Mouse (Mus musculus) macrophage (primary cell): ENCODE measurements at regions not wholly inside any gene's neighbourhood (a gene's known extent, or its start where the extent isn't known, plus 50 kb on each side); places are given as distances from the start of the nearest gene placed in this dataset.
A peak's percentile ranks its signal among the peaks of the same experiment; 100 is the strongest.

Experiments used
- H3K27ac ChIP-seq: fragments of 350-480 bp; formaldehyde crosslinking; 2 replicates; pipeline ENCODE4 v1.9.0; 2021
- H3K36me3 ChIP-seq: fragments of 350-480 bp; formaldehyde crosslinking; 2 replicates; pipeline ENCODE4 v1.9.0; 2021; ENCODE audit errors: inconsistent target
- H3K4me3 ChIP-seq: fragments of 350-480 bp; formaldehyde crosslinking; 2 replicates; pipeline ENCODE4 v1.9.0; 2021; ENCODE audit errors: inconsistent target
- H3K79me2 ChIP-seq: fragments of 350-480 bp; formaldehyde crosslinking; 2 replicates; pipeline ENCODE4 v1.9.0; 2021; ENCODE audit errors: inconsistent target
- WGBS: methylation state at CpG from one replicate; pipeline ENCODE4 v1.1.7; 2026; ENCODE audit warnings: inconsistent platforms; ENCODE audit not compliant: missing documents; 5-methylcytosine and 5-hydroxymethylcytosine counted together

DNA sequence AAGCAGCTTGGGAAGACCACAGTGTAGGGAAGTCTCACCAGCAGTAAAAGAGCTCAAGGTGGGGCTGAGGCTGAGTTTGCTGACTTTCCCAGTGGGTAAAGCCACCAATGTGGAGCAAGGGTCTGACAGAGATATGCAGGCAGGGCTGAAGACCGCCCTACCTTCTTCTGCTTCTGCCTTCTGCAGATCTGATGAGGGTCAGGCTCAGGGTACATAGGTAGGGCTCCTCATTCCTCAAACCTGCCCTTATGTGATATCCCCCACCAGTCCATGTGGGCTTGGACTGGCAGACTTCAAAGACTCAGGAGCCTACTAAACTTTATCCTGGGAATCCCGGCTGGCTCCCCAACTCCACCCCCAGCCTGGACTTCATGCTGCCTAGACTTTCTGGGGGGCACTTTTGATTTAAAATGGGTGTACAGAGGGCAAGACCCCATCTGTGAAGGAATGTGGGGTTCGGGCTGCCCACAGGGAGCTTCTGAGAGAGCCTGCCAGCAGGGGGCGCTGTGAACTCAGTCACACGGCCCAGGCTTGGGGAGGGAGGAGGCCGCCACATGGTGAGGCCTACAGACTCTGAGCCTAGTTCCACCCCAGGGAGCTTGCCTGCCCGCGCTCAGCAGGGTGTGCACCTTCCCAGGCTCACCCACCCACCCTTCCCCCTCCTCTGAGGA, 74.0 kb downstream of the Zfp36l2 start:
- WGBS = 20% methylated on average over 7 of the region's 8 CpGs
- Histone ChIP-seq H3K36me3 (no peaks in the 10 kb centered on the region), H3K4me3 (no peak overlapping the region), H3K27ac (peak overlapping the region; percentile 57), H3K79me2 (peaks cover 11% of the 10 kb centered on the region; the same call in 1 of the 2 replicates)

DNA sequence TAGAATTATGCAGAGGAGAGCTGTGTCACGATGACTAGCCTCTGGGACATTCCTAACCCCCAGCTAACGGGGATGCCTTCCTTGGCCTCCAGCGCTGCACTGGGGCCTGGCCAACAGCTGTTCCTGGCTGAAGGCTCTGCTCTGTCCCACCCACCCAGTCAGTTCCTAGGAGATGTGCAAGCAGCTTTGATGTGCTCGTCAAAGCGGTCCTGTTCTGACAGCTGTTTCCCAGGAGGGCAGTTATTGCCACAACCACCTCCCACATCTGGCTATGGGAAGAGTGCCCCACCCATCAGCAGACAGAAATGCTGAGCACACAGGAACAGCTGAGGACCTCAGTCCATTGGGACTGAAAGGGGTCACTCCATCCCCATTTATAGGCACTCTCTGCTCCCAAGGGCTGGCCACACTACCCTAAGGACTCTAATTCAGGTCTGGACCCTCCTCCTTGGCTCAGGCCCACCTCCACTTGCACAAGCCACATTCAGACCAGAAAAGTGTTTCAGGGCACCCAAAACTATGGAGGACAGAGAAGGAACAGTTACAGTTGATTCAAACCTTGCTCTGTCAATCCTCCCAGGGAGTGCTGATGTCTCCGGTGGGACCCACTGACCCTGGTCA, 75.2 kb downstream of the Zfp36l2 start:
- Histone ChIP-seq H3K27ac (peak overlapping the region; percentile 67), H3K4me3 (no peak overlapping the region), H3K36me3 (no peaks in the 10 kb centered on the region), H3K79me2 (peaks cover 11% of the 10 kb centered on the region; the same call in 1 of the 2 replicates)
- 73% methylated on average over 6 of the region's 6 CpGs for WGBS

- Histone ChIP-seq H3K79me2 (peaks cover 11% of the 10 kb centered on the region; the same call in 1 of the 2 replicates), H3K4me3 (no peak overlapping the region), H3K27ac (peak overlapping the region; percentile 67), H3K36me3 (no peaks in the 10 kb centered on the region)
- WGBS = 75% methylated on average over 7 of the region's 10 CpGs
These were observed 75.9 kb downstream of the Zfp36l2 start for GRCm38 (mm10) chr17:84111787-84112370.

DNA sequence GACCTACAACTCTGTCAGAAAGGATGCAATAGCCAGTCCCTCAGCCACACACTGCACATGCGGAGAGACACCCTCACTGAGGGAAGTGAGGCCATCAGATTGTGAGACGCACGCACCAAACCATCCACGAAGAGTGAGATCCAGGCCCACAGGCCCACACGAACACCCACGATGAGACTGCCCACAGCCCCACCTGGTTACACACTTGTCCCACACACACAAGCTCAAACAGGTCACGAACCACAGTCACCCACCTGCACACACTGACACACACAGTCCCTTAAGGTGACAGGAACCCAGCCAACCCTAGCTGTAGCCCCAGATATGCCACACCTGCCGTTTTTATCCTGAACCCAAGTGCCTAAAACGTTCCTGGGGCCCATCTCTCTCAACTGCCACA, 76.8 kb downstream of the Zfp36l2 start:
- no peak overlapping the region for H3K4me3 ChIP-seq
- WGBS = 83% methylated on average over 9 of the region's 9 CpGs
- H3K27ac ChIP-seq = no peak overlapping the region
- no peaks in the 10 kb centered on the region for H3K36me3 ChIP-seq
- peaks cover 9% of the 10 kb centered on the region; the same call in 1 of the 2 replicates for H3K79me2 ChIP-seq

GRCm38 (mm10) chr17:84110000-84110695, 77.6 kb downstream of the Zfp36l2 start:
- Histone ChIP-seq H3K4me3 (no peak overlapping the region), H3K36me3 (no peaks in the 10 kb centered on the region), H3K79me2 (peaks cover 2% of the 10 kb centered on the region; the same call in 1 of the 2 replicates), H3K27ac (peak overlapping the region; percentile 96)
- WGBS = 69% methylated on average over 9 of the region's 9 CpGs

DNA sequence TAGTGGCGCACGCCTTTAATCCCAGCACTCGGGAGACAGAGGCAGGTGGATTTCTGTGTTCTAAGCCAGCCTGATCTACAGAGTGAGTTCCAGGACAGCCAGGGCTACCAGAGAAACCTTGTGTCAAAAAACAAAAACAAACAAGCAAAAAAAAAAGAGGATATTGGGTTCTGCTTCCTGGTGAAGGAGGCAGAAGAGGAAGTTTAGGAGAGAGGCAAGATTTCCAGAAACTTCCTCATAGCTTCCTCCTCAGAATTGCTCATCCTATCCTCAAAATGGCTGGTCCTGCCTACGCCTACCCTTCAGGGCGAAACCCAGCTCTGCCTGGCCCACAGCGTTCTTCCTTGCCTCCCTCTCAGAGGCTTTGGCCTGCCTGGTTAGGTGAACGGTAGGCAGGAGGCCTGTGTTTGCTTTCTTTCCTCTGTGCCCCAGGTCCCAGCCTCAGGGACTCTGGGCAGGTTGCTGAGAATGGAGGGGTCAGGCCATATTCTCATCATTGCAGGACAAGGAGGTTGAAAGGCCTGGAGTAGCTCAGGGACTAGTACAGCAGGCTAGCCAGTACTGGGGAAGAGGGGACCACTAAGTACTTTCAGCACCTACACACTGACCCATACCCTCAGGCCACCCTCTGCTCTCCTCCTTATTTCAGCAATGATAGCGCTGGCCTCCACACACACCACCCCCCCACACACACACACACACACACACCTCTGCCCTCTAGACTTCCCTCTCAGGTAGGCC, 79.6 kb downstream of the Zfp36l2 start:
- Histone ChIP-seq H3K79me2 (no peaks in the 10 kb centered on the region), H3K27ac (peak overlapping the region; percentile 96), H3K4me3 (no peak overlapping the region), H3K36me3 (no peaks in the 10 kb centered on the region)
- 67% methylated on average over 8 of the region's 8 CpGs for WGBS

- whole genome bisulfite sequencing = 59% methylated on average over 3 of the region's 3 CpGs
- H3K79me2 ChIP-seq = no peaks in the 10 kb centered on the region
- H3K36me3 ChIP-seq = no peaks in the 10 kb centered on the region
- peak overlapping the region; percentile 96 for H3K27ac ChIP-seq
- no peak overlapping the region for H3K4me3 ChIP-seq
These were observed 80.2 kb downstream of the Zfp36l2 start for GRCm38 (mm10) chr17:84107497-84107896.

- Histone ChIP-seq H3K4me3 (no peak overlapping the region), H3K79me2 (no peaks in the 10 kb centered on the region), H3K36me3 (no peaks in the 10 kb centered on the region), H3K27ac (peak overlapping the region; percentile 94)
- 78% methylated on average over 7 of the region's 7 CpGs for WGBS
These were observed 83.5 kb downstream of the Zfp36l2 start for GRCm38 (mm10) chr17:84104242-84104641.

GRCm38 (mm10) chr17:84103344-84103743, 84.4 kb downstream of the Zfp36l2 start:
- H3K27ac ChIP-seq = peak overlapping the region; percentile 94
- 9% methylated on average over 7 of the region's 7 CpGs for WGBS
- no peaks in the 10 kb centered on the region for H3K79me2 ChIP-seq
- H3K36me3 ChIP-seq = no peaks in the 10 kb centered on the region
- no peak overlapping the region for H3K4me3 ChIP-seq

GRCm38 (mm10) chr17:84101652-84102051, 86.1 kb downstream of the Zfp36l2 start:
- H3K4me3 ChIP-seq = no peak overlapping the region
- peak overlapping the region; percentile 94 for H3K27ac ChIP-seq
- 27% methylated on average over 1 of the region's 1 CpGs for WGBS
- H3K79me2 ChIP-seq = no peaks in the 10 kb centered on the region
- no peaks in the 10 kb centered on the region for H3K36me3 ChIP-seq

DNA sequence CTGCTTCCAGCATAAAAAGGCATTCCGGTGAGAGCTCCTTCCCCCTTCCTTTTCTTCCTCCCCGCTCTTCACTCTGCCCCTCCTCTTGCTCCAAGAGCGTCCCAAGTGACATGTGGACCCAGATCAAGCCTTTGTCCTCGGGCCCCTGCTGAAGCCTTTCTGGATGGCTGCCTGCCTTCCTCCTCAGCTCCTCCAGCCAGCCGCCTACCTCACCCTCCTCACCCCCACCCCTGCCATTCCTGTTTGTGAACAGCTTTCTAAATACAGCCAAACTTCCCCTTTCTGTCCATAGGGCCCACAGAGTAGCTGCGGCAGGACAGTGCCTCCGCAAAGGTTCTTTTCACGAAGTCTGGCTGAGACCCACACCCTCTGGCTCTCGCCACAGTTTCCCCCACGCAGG, 87.2 kb downstream of the Zfp36l2 start:
- Histone ChIP-seq H3K4me3 (no peak overlapping the region), H3K36me3 (no peaks in the 10 kb centered on the region), H3K79me2 (no peaks in the 10 kb centered on the region), H3K27ac (peak overlapping the region; percentile 94)
- 4% methylated on average over 10 of the region's 10 CpGs for whole genome bisulfite sequencing

- Histone ChIP-seq H3K4me3 (no peak overlapping the region), H3K79me2 (no peaks in the 10 kb centered on the region), H3K27ac (peak overlapping the region; percentile 94), H3K36me3 (no peaks in the 10 kb centered on the region)
- WGBS = 86% methylated on average over 9 of the region's 9 CpGs
These were observed 88.0 kb downstream of the Zfp36l2 start for GRCm38 (mm10) chr17:84099737-84100136.

- Histone ChIP-seq H3K27ac (no peak overlapping the region), H3K36me3 (no peaks in the 10 kb centered on the region), H3K4me3 (no peak overlapping the region), H3K79me2 (no peaks in the 10 kb centered on the region)
- WGBS = 95% methylated on average over 6 of the region's 6 CpGs
These were observed 89.8 kb downstream of the Zfp36l2 start for GRCm38 (mm10) chr17:84097871-84098430.

DNA sequence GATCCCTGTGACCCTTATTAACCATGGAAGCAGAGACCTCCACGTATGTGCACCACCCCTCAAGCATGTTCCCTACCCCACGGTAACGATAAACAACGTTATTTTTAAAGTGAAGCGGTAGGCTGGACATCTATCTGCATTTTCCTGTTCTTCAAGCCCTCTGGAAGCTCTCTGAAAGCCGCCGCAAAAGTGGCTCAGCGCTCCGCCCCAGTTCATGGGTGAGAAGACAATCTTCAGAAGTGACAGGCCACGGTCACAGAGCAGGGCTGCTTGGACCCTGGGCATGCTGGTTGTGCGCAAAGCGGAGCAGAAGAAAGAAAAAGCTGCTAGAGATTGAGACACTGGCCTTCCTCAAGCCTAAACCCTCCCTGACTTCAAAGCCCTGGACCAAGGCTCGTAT, 90.5 kb downstream of the Zfp36l2 start:
- Histone ChIP-seq H3K36me3 (no peaks in the 10 kb centered on the region), H3K4me3 (no peak overlapping the region), H3K27ac (no peak overlapping the region), H3K79me2 (no peaks in the 10 kb centered on the region)
- WGBS = 95% methylated on average over 13 of the region's 13 CpGs
